Mouse (Mus musculus): ENCODE measurements around the gene Zswim8. TPM values are rescaled to one million over a fixed set of nuclear protein-coding genes. Genes with fewer than 3 reads are reported as not detected.
A peak's percentile ranks its signal among the peaks of the same experiment; 100 is the strongest.

The Zswim8 gene
- total RNA-seq, 2 experiments from 2014 or later = 176 to 180 TPM

- no peak for DNase-seq (ENCODE audit: extremely low spot score in 1 of 2, low spot score in 2 of 2)
- Histone ChIP-seq H3K4me3 (no peak overlapping the region), H3K27ac (no peak overlapping the region)
- intact Hi-C loops (cut with DNase I) = loop anchor here (10.0 kb wide), 1 partner anchor 110 kb away; no protein-coding TSS in a partner anchor
- no peak for TF ChIP-seq CTCF (IDR thresholded peaks at IDR 0.05)
These were observed 57.6 kb downstream of the Zswim8 start for GRCm38 (mm10) chr14:20764942-20765341.

DNA sequence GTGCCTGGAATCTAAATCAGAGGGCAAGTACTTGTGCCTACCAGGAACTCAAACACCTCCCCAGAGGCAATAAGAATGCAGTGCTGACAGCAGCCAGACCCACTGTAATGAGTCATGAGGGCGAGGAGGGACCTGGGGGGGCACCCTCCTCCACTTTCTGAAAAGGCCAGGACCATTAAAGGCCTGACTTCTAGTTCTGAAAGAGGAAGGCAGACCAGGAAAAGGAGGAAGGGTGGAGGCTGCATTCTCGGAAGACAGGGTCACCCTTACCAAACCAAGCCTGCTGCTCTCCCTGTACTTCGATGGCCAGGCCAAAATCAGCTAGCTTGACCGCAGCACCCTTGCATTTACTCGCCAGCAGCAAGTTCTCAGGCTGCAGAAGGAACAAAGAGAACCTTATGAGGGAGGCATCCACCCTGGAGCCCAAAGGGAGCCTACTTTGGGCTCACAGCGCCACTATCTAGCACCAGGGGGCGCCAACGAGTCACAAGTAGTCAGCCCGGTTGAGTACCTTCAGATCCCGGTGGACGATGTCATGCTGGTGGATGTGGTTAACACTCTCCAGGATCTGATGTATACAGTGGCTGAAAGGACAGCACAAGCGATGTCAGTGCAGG is 58.4 kb downstream of the Zswim8 start:
- peak; percentile 84 to 90 for DNase-seq (ENCODE audit: extremely low spot score in 1 of 2, low spot score in 2 of 2)
- Histone ChIP-seq H3K4me3 (no peak overlapping the region), H3K27ac (no peak overlapping the region; the same call in 1 of the 2 replicates)
- intact Hi-C loops (cut with DNase I) = loop anchor here (1.0 to 10.0 kb wide), 2 partner anchors 33 to 109 kb away; no protein-coding TSS in a partner anchor
- peak; percentile 96 for TF ChIP-seq CTCF (IDR thresholded peaks at IDR 0.05)

DNA sequence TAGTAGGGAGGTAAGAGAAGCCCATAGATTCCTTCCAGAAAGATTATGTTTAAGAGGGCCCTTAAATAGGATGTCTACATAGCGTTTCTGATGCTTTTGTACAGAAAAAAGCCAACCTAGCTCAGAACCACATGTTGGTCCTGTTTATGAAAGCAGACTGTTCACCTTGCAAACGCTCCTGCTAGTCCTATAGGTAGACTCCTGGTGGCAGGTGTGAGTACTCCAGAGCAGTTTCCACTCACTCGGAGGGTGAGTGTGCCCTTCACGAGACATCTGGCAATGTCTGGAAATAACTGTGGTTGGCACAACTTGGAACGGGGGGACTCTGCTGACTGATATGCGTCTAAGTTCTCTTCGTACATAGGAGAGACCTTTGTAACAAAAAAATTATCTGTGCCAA is 60.6 kb downstream of the Zswim8 start:
- peak overlapping the region; percentile 55; the same call in 1 of the 2 replicates for H3K27ac ChIP-seq
- no peak overlapping the region for H3K4me3 ChIP-seq
- intact Hi-C loops (cut with DNase I) = loop anchor here (10.0 kb wide), 1 partner anchor 107 kb away; no protein-coding TSS in a partner anchor
- peak; percentile 23 for TF ChIP-seq CTCF (IDR thresholded peaks at IDR 0.05)
- no peak for DNase-seq (ENCODE audit: extremely low spot score in 1 of 2, low spot score in 2 of 2)

GRCm38 (mm10) chr14:20768581-20768980 is 61.2 kb downstream of the Zswim8 start:
- Histone ChIP-seq H3K4me3 (no peak overlapping the region), H3K27ac (peak overlapping the region; percentile 58; the same call in 1 of the 2 replicates)
- no peak for DNase-seq (ENCODE audit: extremely low spot score in 1 of 2, low spot score in 2 of 2)
- intact Hi-C loops (cut with DNase I) = loop anchor here (10.0 kb wide), 1 partner anchor 106 kb away; no protein-coding TSS in a partner anchor
- no peak for TF ChIP-seq CTCF (IDR thresholded peaks at IDR 0.05)

DNA sequence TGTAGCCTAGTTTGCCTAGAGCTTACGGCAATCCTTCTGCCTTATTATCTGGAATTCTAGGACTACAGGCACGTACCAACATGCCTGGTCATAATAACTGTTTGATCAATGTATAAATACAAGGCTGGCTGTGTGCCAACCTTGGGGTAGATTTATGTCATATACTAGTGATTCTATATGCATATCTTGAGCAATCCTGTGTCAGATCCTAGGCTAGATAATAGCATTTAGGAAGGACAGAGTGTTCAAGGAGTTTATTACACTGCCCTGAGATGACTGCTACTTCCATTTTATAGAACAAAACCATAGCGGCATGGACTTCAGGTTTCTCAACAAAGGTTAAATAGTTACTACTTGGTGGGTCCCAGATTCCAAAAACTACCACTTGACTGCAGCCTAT is 64.6 kb downstream of the Zswim8 start:
- no peak for TF ChIP-seq CTCF (IDR thresholded peaks at IDR 0.05)
- no peak overlapping the region for H3K4me3 ChIP-seq
- DNase-seq (ENCODE audit: extremely low spot score in 1 of 2, low spot score in 2 of 2) = no peak
- H3K27ac ChIP-seq = no peak overlapping the region; the same call in 1 of the 2 replicates
- intact Hi-C loops (cut with DNase I) = no loop called here

- TF ChIP-seq CTCF (IDR thresholded peaks at IDR 0.05) = no peak
- peak overlapping the region; percentile 53; the same call in 1 of the 2 replicates for H3K27ac ChIP-seq
- no peak for DNase-seq (ENCODE audit: extremely low spot score in 1 of 2, low spot score in 2 of 2)
- intact Hi-C loops (cut with DNase I) = no loop called here
- no peak overlapping the region for H3K4me3 ChIP-seq
These were observed 65.5 kb downstream of the Zswim8 start for GRCm38 (mm10) chr14:20772808-20773207.

Small RNAs within 50 kb of the gene (microRNA-seq; reads per million reads assigned to microRNA genes)
- 0.72 to 0.73 reads per million in 2 experiments for gene Mir6946

Other genes starting within 250 kb of the Zswim8 start
- 10 to 100 TPM; 64.9 to 66.2 TPM for gene Anxa7, start 227.4 kb upstream of the Zswim8 start, total RNA-seq (2021)
- 1 to 10 TPM in 1 of 2 experiments, under 1 TPM in 1; 0.97 to 1.2 TPM for gene Mss51, start 210.7 kb upstream of the Zswim8 start, total RNA-seq (2021)
- 100 to 1,000 TPM; 267 to 280 TPM for gene Ppp3cb, start 161.0 kb upstream of the Zswim8 start, total RNA-seq (2021)
- gene Usp54, start 66.5 kb upstream of the Zswim8 start, total RNA-seq (2021) = 10 to 100 TPM; 42.2 to 48.8 TPM
- not detected for gene Myoz1, start 51.0 kb upstream of the Zswim8 start, total RNA-seq (2021)
- gene Synpo2l, start 39.2 kb upstream of the Zswim8 start, total RNA-seq (2021) = under 1 TPM; 0.21 to 0.23 TPM
- 100 to 1,000 TPM; 113 to 115 TPM for gene Sec24c, start 33.2 kb upstream of the Zswim8 start, total RNA-seq (2021)
- gene Fut11, start 12.6 kb upstream of the Zswim8 start, total RNA-seq (2021) = 10 to 100 TPM; 17.6 to 18.2 TPM
- gene Chchd1, start 4.5 kb upstream of the Zswim8 start, total RNA-seq (2021) = 10 to 100 TPM; 47.3 to 48.1 TPM
- gene Ndst2, start 27.0 kb downstream of the Zswim8 start, total RNA-seq (2021) = 10 to 100 TPM; 15.5 to 17.7 TPM
- 100 to 1,000 TPM; 328 to 345 TPM for gene Camk2g, start 86.5 kb downstream of the Zswim8 start, total RNA-seq (2021)
- gene Plau, start 129.1 kb downstream of the Zswim8 start, total RNA-seq (2021) = 1 to 10 TPM; 6.5 to 9.6 TPM
- 10 to 100 TPM; 23.7 to 25.0 TPM for gene Vcl, start 221.8 kb downstream of the Zswim8 start, total RNA-seq (2021)

Data from left cerebral cortex, adult 2 months (tissue).